Mouse (Mus musculus) heart, embryonic 16.5 days (tissue): ENCODE results near the gene Krt12. TPM values are rescaled to one million over a fixed set of nuclear protein-coding genes. Genes with fewer than 3 reads are reported as not detected.

Experiments
- ATAC-seq: fragments of 200-750 bp; cut with Nextera tagmentation; replicated peaks from 2 replicates; pipeline ENCODE4 v1.8.0; 2017; ENCODE audit warnings: moderate number of reproducible peaks; ENCODE audit not compliant: insufficient read depth, low FRiP score; ENCODE audit errors: extremely low read depth
- H3K27ac ChIP-seq: fragments of 300-500 bp; sonication (generic); 2 replicates; pipeline ENCODE4 v1.5.1; 2014; ENCODE audit warnings: mild to moderate bottlenecking, low read length, control low read depth, moderate library complexity
- H3K27me3 ChIP-seq: fragments of 300-500 bp; sonication (generic); 2 replicates; pipeline ENCODE4 v1.6.1; 2014; ENCODE audit warnings: low read length, mixed read lengths; ENCODE audit not compliant: control insufficient read depth, insufficient read depth
- H3K36me3 ChIP-seq: fragments of 300-500 bp; sonication (generic); 2 replicates; pipeline ENCODE4 v1.6.1; 2014; ENCODE audit not compliant: control insufficient read depth, insufficient read depth
- H3K4me1 ChIP-seq: fragments of 300-500 bp; sonication (generic); 2 replicates; pipeline ENCODE4 v1.6.1; 2014; ENCODE audit warnings: low read length, mixed read lengths; ENCODE audit not compliant: control insufficient read depth, insufficient read depth
- H3K4me2 ChIP-seq: fragments of 300-500 bp; sonication (generic); 2 replicates; pipeline ENCODE4 v1.6.1; 2014; ENCODE audit warnings: low read depth, mild to moderate bottlenecking, control low read depth, low read length
- H3K4me3 ChIP-seq: fragments of 300-500 bp; sonication (generic); 2 replicates; pipeline ENCODE4 v1.5.1; 2014; ENCODE audit warnings: mild to moderate bottlenecking, control low read depth, low read length
- H3K9ac ChIP-seq: fragments of 300-500 bp; sonication (generic); 2 replicates; pipeline ENCODE4 v1.6.1; 2014; ENCODE audit warnings: low read length, control low read depth
- H3K9me3 ChIP-seq: fragments of 300-500 bp; sonication (generic); replicated peaks from 2 replicates; pipeline ENCODE4 v1.6.1; 2016; ENCODE audit warnings: low read length; ENCODE audit not compliant: control insufficient read depth
- whole genome bisulfite sequencing: fragments of 180-500 bp; shearing (Covaris S2); extraction: QIAGEN DNeasy Blood & Tissue Kit; methylation state at CpG from one replicate; pipeline ENCODE4 v1.1.7; 2014; 5-methylcytosine and 5-hydroxymethylcytosine counted together
- polyA plus RNA-seq: library from polyadenylated mRNA; unstranded; fragments of >200 nt; fragmentation: Nextera tagmentation; extraction: Ambion mirVana; gene quantifications from 2 replicates; pipeline ENCODE4 v1.2.1, GENCODE M21; 2015

Gene Krt12
- polyA plus RNA-seq, 1 experiment from 2014 or later: not detected

- Histone ChIP-seq H3K4me2 (no peak overlapping the region), H3K36me3 (no peaks in the 10 kb centered on the region), H3K27ac (no peak overlapping the region), H3K9ac (no peak overlapping the region), H3K9me3 (no peaks in the 10 kb centered on the region), H3K4me1 (no peaks in the 10 kb centered on the region), H3K4me3 (no peak overlapping the region), H3K27me3 (peaks cover 2% of the 10 kb centered on the region)
- no peak for ATAC-seq
- 83% methylated on average over 10 of the region's 10 CpGs for WGBS
Observed at GRCm38 (mm10) chr11:99392492-99392891, 29.6 kb downstream of the Krt12 start.

- H3K4me3 ChIP-seq: no peak overlapping the region
- no peak overlapping the region for H3K27ac ChIP-seq
- ATAC-seq: no peak
- no peak overlapping the region for H3K9ac ChIP-seq
- H3K9me3 ChIP-seq: no peaks in the 10 kb centered on the region
- H3K36me3 ChIP-seq: no peaks in the 10 kb centered on the region
- peaks cover 3% of the 10 kb centered on the region; the same call in 1 of the 2 replicates for H3K4me1 ChIP-seq
- 74% methylated on average over 6 of the region's 6 CpGs for WGBS
- H3K4me2 ChIP-seq: no peak overlapping the region
- peaks cover 2% of the 10 kb centered on the region; the same call in 1 of the 2 replicates for H3K27me3 ChIP-seq
Observed at GRCm38 (mm10) chr11:99391375-99391774, 30.7 kb downstream of the Krt12 start.

- WGBS: 65% methylated on average over 7 of the region's 7 CpGs
- ATAC-seq: no peak
- Histone ChIP-seq H3K36me3 (no peaks in the 10 kb centered on the region), H3K4me1 (peaks cover 3% of the 10 kb centered on the region; the same call in 1 of the 2 replicates), H3K4me3 (no peak overlapping the region), H3K27me3 (peaks cover 2% of the 10 kb centered on the region; the same call in 1 of the 2 replicates), H3K27ac (no peak overlapping the region), H3K9me3 (no peaks in the 10 kb centered on the region), H3K9ac (no peak overlapping the region), H3K4me2 (no peak overlapping the region; the same call in 1 of the 2 replicates)
Observed at GRCm38 (mm10) chr11:99390866-99391265, 31.2 kb downstream of the Krt12 start.

DNA sequence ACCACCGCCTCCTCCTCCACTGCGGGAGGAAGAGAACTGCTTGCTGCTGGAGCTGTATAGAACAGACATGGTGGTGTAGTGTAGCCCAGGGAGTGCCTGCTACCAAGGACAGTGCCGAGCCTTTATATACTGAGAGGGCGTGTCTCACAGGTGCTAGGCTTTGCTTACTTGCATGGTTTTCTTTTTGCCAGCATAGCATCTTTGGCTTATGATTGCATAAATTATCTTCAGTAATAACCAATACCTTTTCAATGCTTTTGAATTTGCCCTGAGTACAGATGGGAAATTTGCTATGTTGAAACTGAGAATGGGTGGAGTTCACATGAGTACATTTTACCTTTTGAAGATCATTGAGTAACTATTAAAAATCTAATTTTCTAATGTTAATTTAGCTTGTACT, 32.8 kb downstream of the Krt12 start, which contains the start of gene Krt10:
Gene Krt10, minus strand, starts transcription at position 101 of the 400 bp plus-strand sequence.
- Histone ChIP-seq H3K9me3 (no peaks in the 10 kb centered on the region), H3K4me3 (no peak within 1 kb of the TSS), H3K27me3 (peaks cover 4% of the 10 kb centered on the region; the same call in 1 of the 2 replicates), H3K27ac (no peak within 1 kb of the TSS), H3K4me1 (peaks cover 3% of the 10 kb centered on the region; the same call in 1 of the 2 replicates), H3K4me2 (no peak within 1 kb of the TSS), H3K36me3 (no peaks in the 10 kb centered on the region), H3K9ac (no peak within 1 kb of the TSS)
- ATAC-seq: no peak
- 75% methylated on average over 4 of the region's 4 CpGs for WGBS

DNA sequence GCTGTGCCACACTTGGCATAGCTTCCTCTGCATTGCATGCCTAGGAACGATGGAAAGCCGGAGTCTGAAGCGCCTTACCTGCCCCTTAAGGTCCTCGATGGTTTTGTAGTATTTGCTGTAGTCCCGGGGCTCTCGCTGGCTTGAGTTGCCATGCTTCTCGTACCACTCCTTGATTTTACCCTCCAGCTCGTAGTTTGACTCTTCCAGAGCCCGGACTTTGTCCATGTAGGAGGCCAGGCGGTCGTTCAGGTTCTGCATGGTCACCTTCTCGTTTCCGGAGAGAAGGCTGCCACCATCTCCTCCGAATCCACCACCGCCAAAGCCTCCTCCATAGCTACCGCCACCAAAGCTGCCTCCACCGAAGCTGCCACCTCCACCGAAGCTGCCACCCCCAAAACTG, 33.4 kb downstream of the Krt12 start:
- Histone ChIP-seq H3K4me2 (no peak overlapping the region), H3K9me3 (no peaks in the 10 kb centered on the region), H3K27me3 (peaks cover 7% of the 10 kb centered on the region; the same call in 1 of the 2 replicates), H3K4me1 (peaks cover 3% of the 10 kb centered on the region; the same call in 1 of the 2 replicates), H3K27ac (no peak overlapping the region), H3K9ac (no peak overlapping the region), H3K4me3 (no peak overlapping the region), H3K36me3 (no peaks in the 10 kb centered on the region)
- WGBS: 91% methylated on average over 18 of the region's 18 CpGs
- no peak for ATAC-seq

DNA sequence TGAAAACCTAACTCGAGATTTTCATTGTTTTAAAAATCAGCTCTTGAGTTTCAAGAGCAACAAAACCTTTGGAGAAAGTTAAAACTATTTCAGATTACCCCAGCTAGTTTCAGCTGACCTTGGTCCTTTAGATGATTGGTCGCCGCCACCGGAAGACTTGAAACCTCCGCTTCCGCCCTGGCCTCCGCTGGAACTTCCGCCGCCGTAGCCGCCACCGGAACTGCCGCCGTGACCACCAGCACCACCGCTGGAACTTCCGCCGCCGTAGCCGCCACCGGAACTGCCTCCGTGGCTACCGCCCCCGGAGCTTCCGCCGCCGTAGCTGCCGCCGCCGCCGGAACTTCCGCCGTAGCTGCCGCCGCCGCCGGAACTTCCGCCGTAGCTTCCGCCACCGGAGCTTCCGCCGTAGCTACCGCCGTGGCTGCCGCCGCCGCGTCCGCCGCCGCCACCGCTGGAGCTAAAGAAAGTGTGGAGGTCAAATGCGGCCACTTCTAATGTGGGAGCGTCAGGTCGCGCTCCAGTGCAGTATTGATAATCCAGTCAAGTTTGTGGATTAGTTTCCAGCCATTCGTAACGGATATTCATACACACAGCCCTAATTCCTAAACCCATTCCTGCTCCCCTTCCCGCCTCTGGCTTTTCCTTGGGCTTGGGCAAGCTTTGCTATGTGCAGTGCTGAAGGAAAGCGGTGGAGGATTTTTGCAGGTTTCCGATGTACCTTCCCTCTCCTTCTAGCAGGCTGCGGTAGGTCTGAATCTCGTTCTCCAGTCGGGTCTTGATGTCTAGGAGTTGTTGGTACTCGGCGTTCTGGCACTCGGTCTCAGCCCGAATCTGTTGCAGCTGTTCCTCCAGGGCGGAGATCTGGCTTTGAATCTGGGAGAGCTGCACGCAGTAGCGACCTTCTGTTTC, 36.0 kb downstream of the Krt12 start:
- no peaks in the 10 kb centered on the region for H3K36me3 ChIP-seq
- H3K4me1 ChIP-seq: peaks cover 3% of the 10 kb centered on the region; the same call in 1 of the 2 replicates
- WGBS: 2% methylated on average over 71 of the region's 71 CpGs
- H3K27me3 ChIP-seq: peaks cover 8% of the 10 kb centered on the region; the same call in 1 of the 2 replicates
- peak; percentile 86 for ATAC-seq
- H3K9me3 ChIP-seq: no peaks in the 10 kb centered on the region
- H3K27ac ChIP-seq: peak overlapping the region; percentile 97
- peak overlapping the region; percentile 78 for H3K4me3 ChIP-seq
- peak overlapping the region; percentile 74 for H3K4me2 ChIP-seq
- peak overlapping the region; percentile 81 for H3K9ac ChIP-seq

GRCm38 (mm10) chr11:99379568-99379967, 42.5 kb downstream of the Krt12 start:
- Histone ChIP-seq H3K9me3 (no peaks in the 10 kb centered on the region), H3K4me3 (no peak overlapping the region), H3K27me3 (peaks cover 11% of the 10 kb centered on the region), H3K27ac (no peak overlapping the region), H3K4me1 (no peaks in the 10 kb centered on the region), H3K36me3 (no peaks in the 10 kb centered on the region), H3K9ac (no peak overlapping the region), H3K4me2 (no peak overlapping the region)
- ATAC-seq: no peak
- 19% methylated on average over 5 of the region's 5 CpGs for WGBS

DNA sequence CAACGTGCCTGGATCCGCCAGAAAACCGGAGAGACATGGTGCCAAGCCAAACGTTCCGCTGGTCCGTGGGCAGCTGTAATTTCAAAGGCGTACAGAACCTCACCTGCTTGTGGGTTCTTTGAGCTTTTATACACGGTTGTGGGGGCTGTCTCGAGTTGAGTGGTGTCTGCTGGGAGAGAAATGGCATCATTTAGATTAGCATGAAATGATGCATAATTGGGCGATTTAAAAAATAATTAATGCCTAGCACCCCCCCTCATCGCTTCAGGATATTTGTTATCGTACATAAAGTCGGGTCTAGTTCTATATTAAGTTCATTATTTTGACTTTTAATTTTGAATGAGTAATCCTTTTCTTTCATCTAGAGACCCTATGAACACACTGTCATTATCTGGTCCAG, 47.3 kb downstream of the Krt12 start, which contains the start of gene Krt28:
Gene Krt28, minus strand, starts transcription at position 101 of the 400 bp plus-strand sequence.
- ATAC-seq: no peak
- Histone ChIP-seq H3K27ac (no peak within 1 kb of the TSS), H3K9me3 (no peaks in the 10 kb centered on the region), H3K4me2 (no peak within 1 kb of the TSS), H3K9ac (no peak within 1 kb of the TSS), H3K36me3 (no peaks in the 10 kb centered on the region), H3K4me1 (no peaks in the 10 kb centered on the region), H3K4me3 (no peak within 1 kb of the TSS), H3K27me3 (peaks cover 4% of the 10 kb centered on the region)
- whole genome bisulfite sequencing: 74% methylated on average over 13 of the region's 13 CpGs

DNA sequence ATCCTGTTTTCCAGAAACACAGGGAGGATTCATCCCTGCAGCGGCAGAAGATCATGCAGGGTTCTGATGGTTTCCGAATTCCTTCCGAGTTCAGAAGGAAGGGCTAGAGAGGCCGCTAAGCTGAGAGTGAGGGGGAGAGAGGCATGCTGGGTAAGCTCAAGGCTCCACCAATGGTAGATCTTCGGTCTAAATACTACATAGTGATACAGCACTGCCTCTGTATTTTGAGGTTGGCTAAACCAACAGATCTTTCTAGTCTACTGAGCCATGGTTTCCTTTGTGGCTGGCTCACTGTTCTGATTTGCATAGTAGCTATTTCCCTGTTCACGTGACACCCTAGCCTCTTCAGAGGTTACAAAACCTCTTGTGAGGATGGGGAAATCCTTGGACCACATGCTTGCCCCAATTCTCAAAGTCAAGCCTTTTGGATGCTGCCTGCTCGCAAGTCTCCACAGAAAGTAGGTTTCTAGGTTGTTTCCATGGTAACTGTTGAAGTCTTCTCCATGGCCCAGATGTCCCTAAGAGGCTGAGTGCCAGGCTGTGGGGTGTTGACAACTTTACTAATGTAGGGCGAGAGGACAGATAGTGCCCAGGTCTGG, 52.1 kb downstream of the Krt12 start:
- Histone ChIP-seq H3K4me2 (no peak overlapping the region), H3K9ac (no peak overlapping the region), H3K27ac (no peak overlapping the region), H3K4me3 (no peak overlapping the region), H3K27me3 (peaks cover 8% of the 10 kb centered on the region; the same call in 1 of the 2 replicates), H3K9me3 (no peaks in the 10 kb centered on the region), H3K4me1 (no peaks in the 10 kb centered on the region), H3K36me3 (no peaks in the 10 kb centered on the region)
- WGBS: 79% methylated on average over 8 of the region's 8 CpGs
- ATAC-seq: no peak
